Mouse (Mus musculus) olfactory bulb, adult 2 months (tissue): ENCODE results near the gene Slc35f3.

Experiments
- CTCF ChIP-seq: fragments of 200-500 bp; IDR thresholded peaks from 2 replicates; pipeline ENCODE4 v1.5.1; 2012; ENCODE audit warnings: low read depth, mild to moderate bottlenecking, low read length, moderate library complexity; ENCODE audit not compliant: insufficient read depth
- POLR2A ChIP-seq: fragments of 200-500 bp; IDR thresholded peaks from 2 replicates; pipeline ENCODE4 v1.6.1; 2012; ENCODE audit warnings: mild to moderate bottlenecking, low read depth, low read length, moderate library complexity; ENCODE audit not compliant: insufficient read depth

DNA sequence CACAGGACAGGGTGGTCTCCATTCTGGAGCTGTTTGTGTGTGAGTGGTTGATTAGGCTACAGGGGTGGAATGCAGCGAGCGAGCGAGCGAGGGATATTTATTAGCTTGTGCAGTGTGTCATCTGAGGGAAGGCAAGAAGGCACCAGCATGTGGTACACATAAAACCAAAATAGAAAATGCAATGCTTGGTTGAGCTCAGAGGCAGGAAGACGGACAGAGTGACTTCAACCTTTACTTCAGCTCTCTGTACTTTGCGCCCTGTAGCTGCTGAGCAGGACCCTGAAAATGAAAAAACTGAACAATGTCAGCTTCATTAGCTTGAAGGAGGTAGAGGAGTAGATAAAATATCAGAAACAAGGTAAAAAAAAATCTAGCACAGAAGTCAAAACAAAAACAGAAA lies 3.2 kb downstream of the Slc35f3 start:
- no peak for TF ChIP-seq CTCF
- no peak for TF ChIP-seq POLR2A
